Mouse (Mus musculus) olfactory bulb, adult 2 months (tissue): ENCODE results near the gene Gm36864.

Experiments
- CTCF ChIP-seq: fragments of 200-500 bp; IDR thresholded peaks from 2 replicates; pipeline ENCODE4 v1.5.1; 2012; ENCODE audit warnings: low read depth, mild to moderate bottlenecking, low read length, moderate library complexity; ENCODE audit not compliant: insufficient read depth
- POLR2A ChIP-seq: fragments of 200-500 bp; IDR thresholded peaks from 2 replicates; pipeline ENCODE4 v1.6.1; 2012; ENCODE audit warnings: mild to moderate bottlenecking, low read depth, low read length, moderate library complexity; ENCODE audit not compliant: insufficient read depth

GRCm38 (mm10) chr7:44240712-44241111 lies 4.7 kb downstream of the Gm36864 start:
- TF ChIP-seq CTCF, result no peak
- TF ChIP-seq POLR2A, result no peak
